Mouse (Mus musculus) right cerebral cortex, postnatal 10 days (tissue): ENCODE measurements at regions not wholly inside any gene's neighbourhood (a gene's known extent, or its start where the extent isn't known, plus 50 kb on each side); places are given as distances from the start of the nearest gene placed in this dataset.
A peak's percentile ranks its signal among the peaks of the same experiment; 100 is the strongest.

Experiments
- DNase-seq, 2 experiments: peaks; one replicate each; pipeline ENCODE4 v3.0.0; 2021; ENCODE audit warnings: low spot score in 2 of 2

GRCm38 (mm10) chr8:8562268-8562667 is 98.8 kb downstream of the Efnb2 start:
- DNase-seq: no peak

GRCm38 (mm10) chr8:8558050-8558449 is 103.0 kb downstream of the Efnb2 start:
- DNase-seq: no peak

DNA sequence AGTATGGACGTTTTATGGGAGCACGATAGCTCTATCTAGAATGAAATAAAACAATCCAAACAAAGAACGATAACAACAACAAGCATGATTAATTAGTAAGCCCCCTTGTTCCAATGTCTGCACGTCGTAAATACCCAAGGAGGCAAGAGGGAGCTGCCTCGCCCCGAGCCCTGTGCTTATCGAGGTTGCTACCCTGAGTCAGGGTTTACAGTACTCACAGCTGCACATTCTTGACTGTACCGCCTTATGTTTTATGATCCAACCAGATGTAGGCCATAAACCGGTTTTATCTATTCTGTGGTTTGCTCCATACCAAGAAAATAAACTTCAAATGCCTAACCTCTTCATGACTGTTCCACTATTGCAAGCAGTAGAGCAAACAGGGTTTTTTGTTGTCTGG is 104.9 kb downstream of the Efnb2 start:
- DNase-seq: no peak

- no peak for DNase-seq
Observed at GRCm38 (mm10) chr8:8554691-8555090, 106.4 kb downstream of the Efnb2 start.

GRCm38 (mm10) chr8:8552779-8553178 is 108.3 kb downstream of the Efnb2 start:
- no peak for DNase-seq

DNA sequence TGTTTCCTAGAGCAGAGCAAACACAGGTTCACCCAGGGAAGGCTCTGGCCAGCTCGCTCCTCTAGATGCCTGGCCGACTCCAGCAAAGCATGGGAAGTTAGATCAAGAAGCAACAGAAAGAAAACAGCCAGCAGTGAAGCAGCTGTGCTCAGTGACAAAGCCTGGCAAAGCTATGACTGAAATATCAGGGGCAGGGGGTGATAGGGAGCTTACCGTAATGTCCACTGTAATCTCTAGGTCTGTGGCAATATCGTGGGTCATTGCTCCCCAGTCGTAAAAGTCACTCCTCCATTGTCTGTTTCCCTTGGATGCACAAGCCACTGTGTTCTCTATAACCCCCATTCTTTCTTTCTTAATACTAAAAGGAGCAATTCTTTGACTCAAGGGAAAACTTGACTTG is 124.4 kb downstream of the Efnb2 start:
- DNase-seq: no peak

GRCm38 (mm10) chr8:8534787-8535186 is 126.3 kb downstream of the Efnb2 start:
- no peak for DNase-seq

GRCm38 (mm10) chr8:8532907-8533306 is 128.1 kb downstream of the Efnb2 start:
- DNase-seq: no peak

GRCm38 (mm10) chr8:8530540-8530939 is 130.5 kb downstream of the Efnb2 start:
- no peak for DNase-seq

DNA sequence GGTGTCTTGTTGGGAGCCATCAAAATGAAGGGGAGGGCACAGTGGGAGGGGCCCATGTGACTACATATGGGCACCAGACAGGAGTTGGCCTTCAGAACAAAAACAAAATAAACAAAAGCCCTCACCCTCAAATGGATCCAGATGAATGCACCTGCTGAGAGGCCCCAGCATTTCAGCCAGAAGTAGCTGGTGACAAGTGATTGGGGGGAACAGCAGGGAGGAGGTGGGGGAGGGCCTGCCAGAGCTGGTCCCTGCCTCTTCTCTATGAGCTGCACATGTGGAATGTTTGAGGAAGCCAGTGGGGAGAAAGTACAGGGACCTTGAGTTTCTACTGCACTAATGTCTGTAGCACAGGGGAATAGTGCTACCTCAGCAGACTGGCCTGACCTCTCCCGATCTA is 139.5 kb downstream of the Efnb2 start:
- DNase-seq: no peak

DNA sequence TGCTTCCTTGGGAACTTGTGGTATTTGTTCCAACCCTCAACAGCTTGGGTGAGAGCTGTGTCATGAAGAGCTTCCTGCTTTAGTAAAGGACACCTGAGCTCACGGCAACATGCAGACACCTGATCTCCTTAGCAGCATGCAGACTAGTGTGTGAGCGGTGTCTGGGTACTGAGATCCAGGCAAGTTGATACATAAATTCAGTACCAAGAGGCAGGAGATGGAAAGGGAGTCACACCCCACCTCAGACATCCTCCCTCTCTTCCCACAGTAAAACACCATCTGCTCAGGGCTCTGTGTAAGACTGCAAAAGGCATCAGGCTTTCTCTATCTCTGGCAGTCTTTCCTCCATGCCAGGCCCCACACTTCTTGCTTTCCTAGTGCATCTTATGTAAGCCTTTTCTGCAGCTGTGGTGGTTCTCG is 141.3 kb downstream of the Efnb2 start:
- peak; percentile 40 to 70 for DNase-seq

- DNase-seq: no peak
Observed at GRCm38 (mm10) chr8:8517599-8517998, 143.4 kb downstream of the Efnb2 start.

DNA sequence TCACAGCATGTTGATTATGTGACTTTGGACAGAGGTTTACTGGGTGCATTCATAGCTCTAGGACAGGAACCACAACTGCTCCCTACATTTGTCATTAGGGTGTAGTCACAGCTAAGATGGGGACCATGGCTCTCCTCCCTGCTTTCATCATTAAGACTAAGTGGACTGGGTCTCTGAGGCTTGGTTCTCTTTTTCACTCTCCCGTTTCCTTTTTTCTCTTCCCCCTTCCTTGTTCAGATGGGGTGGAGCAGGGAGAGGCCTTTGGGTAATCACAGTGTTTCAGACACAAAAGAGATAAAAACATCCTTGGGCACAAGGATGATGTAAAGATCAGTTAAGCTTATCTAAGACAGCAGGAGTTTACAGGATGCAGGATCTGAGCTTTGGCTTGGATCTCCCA is 144.8 kb downstream of the Efnb2 start:
- no peak for DNase-seq

DNA sequence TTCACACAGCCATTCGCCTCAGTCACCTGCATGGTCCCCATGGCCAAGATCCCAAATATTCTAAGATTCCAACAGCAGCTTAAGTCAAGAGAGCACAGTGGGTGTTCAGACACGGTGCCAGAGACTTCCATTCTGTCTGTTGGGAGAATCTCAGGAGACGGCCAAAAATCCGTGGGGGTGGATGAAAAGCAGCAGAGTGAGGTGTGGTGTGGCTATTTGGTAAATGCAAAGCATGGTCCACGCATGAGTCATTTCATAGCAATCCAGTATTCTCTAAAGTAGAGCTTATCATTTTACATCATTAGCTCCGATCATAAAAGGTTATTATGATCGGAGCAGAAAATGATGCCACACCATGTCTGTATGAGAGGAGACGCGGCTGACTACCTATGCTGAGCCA is 161.1 kb downstream of the Efnb2 start:
- DNase-seq: no peak

- no peak for DNase-seq
Observed at GRCm38 (mm10) chr8:8498753-8499152, 162.3 kb downstream of the Efnb2 start.

GRCm38 (mm10) chr8:8495472-8495871 is 165.6 kb downstream of the Efnb2 start:
- no peak for DNase-seq

- no peak for DNase-seq
Observed at GRCm38 (mm10) chr8:8494281-8494680, 166.8 kb downstream of the Efnb2 start.

- DNase-seq: no peak
Observed at GRCm38 (mm10) chr8:8491908-8492307, 169.1 kb downstream of the Efnb2 start.

- no peak for DNase-seq
Observed at GRCm38 (mm10) chr8:8489784-8490183, 171.3 kb downstream of the Efnb2 start.

GRCm38 (mm10) chr8:8488695-8489571 is 172.1 kb downstream of the Efnb2 start:
- DNase-seq: peak; percentile 58 to 59

DNA sequence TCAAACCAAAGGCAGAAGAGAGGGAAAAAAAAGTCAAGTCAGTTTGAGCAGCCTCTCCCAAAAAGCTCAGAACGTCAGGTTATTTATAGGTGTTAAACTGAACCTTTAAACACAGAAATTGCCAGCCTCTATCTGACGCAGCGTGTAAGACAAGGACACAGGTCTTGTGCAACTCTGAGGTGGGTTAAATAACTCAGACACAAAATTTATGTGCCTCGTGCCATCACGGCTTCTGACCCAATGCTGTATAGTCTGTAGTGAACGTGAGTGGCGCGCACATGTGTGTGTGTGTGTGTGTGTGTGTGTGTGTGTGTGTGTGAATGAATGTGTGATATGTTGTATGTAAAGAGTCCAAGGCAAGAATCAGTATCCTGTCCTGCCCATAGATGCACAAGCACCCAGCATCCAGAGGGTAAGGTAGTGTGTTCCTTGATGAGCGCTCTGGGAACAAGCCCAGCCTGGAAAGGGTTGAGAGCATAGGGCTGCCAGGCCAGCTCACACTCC is 172.8 kb downstream of the Efnb2 start:
- no peak for DNase-seq

DNA sequence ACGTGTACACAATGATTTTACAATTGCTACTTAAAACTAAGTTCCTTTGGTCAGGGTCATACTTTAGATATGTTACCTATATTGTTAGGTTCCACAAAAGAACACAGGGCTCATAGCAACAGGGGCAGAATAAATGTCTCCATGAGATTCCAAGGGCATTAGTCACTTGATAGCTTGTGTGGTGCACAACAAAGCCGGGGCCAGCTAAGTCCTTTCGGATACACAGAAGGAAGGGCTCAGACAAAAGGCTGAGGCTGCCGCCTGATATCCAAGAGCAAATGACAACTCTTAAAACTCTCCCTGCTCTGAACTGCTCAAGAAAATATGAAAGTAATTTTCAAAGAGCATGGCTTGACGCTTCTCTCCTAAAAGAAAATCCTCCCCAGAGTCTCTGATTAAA is 173.3 kb downstream of the Efnb2 start:
- no peak for DNase-seq

DNA sequence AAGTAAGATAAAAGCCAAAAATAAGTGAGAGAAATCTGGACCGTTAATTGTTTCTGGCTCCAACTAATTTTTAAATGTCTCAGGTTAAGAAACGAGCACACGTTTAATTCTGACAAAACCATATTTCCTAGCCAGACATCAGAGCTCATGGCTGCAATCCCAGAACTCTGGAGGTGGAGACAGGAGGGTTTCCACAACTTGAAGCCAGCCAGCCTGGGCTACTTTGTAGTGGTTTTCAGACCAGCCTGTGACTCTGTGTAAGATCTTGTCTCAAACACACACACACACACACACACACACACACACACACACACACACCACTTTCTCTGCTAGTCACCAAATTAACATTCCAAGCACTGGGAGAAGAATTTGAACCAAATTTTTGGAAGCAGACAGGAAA is 174.2 kb downstream of the Efnb2 start:
- peak in 1 of 2 experiments; percentile 42 for DNase-seq

DNA sequence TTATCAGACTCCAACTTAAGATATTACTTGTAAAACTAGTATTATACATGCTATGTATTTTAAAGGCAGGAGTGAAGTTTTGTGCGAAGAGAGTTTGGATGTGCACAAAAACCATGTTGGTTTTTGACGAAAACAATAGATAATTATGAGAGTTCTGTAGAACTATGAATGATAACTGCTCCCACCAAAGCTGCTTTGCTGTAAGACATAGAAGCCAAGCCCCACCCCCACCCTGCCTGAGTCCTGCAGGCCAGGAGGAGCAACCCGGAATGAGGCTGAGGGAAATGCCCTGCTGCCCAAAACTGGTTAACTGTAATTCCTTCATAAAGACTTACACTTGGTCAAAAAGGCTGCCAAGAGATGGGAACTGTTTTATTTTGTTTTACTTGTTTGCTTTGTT is 175.8 kb downstream of the Efnb2 start:
- DNase-seq: no peak
